Mouse (Mus musculus) embryo, embryonic 11 days (tissue): ENCODE data around the gene Farp1.
A peak's percentile ranks its signal among the peaks of the same experiment; 100 is the strongest.
"Not testable (repeated sequence)": the region's sequence is repeated elsewhere in the genome, so short reads cannot be mapped to it uniquely, and the experiment has no call there.

Experiments
- DNase-seq: peaks from one replicate; pipeline ENCODE4 v3.0.0-alpha.2; 2015

Farp1 gene

GRCm38 (mm10) chr14:121186402-121186894, 151.4 kb downstream of the Farp1 start:
- no peak for DNase-seq

GRCm38 (mm10) chr14:121189840-121190239, 154.8 kb downstream of the Farp1 start:
- DNase-seq, result not testable (repeated sequence)

DNA sequence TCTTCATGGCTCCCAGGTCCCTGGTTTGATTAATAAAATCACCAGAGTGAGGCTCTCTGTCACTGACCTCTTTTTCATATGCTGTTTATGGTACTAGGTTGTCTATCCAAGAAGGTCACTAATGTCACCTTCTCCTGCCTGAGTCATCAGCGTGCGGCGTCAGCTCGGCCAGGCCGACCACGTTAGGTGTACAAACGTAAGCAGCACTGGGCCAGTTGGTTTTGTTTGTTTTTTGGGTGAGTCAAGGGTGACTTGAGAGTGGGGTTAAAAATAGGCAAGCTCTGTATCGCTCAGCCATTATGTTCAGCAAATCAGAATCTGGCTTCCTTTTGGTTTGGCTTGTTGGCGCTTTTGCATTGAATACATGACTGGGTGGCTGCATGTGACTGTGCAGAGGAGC, 155.4 kb downstream of the Farp1 start:
- DNase-seq, result no peak

- no peak for DNase-seq
These were observed 156.7 kb downstream of the Farp1 start for GRCm38 (mm10) chr14:121191739-121192138.

DNA sequence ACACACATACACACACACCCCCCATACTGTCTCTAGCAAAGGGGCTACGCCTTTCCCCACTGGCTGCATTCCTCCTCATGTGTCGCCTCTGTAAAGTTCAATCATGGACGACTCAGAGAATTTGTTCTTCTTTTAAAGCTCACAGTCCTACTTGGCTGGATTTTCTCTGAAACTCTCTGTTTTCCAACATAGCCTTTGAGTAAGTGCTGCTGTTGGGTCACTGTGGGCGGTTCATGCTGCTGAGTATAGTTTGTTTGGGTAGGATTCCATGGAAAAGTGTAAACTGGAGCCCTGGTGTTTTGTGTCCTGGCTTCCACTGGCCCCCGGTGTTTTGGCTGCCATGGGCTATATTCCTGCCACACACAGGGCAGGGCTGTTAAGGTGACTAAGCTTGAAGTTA, 157.4 kb downstream of the Farp1 start:
- no peak for DNase-seq

DNA sequence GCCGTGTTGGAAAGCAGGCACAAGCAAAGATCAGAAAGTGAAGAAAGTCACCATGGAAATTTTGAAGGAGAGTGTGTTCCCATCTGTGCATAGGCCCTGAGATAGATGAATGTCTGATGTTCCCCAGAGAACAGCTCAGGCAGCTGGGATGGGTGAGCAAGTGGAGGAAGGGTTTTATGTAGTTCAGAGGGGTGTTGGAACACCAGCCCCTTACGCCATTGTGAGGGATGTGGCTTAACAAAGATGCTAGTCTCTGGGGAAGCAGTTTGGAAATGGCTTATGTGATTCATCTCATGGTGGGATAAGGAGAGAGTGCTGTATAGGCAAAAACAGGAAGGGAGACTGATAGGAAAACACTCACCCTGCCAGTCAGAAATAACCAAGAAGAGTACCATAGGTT, 159.0 kb downstream of the Farp1 start:
- no peak for DNase-seq

DNA sequence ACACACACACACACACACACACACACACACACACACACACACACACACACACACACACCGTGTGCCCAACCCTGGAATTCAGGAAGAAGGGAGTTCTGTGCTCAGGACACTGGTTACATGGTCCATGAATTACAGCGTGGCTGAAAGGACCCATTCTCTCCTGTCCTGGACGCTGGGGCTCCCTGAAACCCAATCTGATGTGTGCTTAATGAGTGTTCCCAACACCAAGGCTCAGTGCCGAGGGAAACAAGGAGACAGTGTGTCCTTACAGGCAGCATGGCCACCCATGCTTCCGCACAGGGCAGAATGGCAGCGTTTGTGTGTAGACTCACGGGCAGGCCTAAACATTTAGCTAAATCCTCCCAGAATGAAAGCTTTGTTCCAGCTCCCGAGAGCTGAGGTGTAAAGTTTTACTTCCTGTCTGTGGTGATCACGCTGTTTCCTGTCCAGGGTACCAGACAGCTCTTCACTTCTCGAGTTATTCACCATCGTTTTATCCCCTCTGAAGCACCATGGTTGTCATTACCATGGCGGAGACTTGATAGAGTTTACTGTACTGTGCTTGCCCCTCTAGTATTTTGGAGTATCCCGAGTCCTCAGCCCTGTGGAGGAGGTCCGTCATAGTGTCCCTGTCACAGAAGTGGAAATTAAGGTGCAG, 164.0 kb downstream of the Farp1 start:
- DNase-seq, result peak; percentile 72

DNA sequence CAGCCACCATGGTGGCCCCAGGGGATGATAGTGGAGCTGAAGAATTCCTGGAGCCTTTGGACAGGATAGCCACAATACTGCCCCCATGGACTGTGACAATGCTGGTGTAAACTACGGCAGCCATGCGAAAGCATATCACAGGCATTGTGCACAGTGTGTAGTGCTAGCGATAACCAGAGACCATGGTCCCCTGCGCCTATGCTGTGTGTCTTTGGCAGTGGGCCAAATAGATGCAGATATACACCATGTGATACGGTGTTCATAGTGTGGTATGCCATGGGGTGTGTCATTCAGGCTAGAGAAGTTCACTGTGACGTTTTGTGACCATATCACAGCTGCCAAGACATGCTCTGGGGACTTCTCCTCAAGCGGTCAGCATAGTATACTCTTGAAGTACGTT, 164.8 kb downstream of the Farp1 start:
- no peak for DNase-seq

- no peak for DNase-seq
These were observed 165.4 kb downstream of the Farp1 start for GRCm38 (mm10) chr14:121200353-121200752.

DNA sequence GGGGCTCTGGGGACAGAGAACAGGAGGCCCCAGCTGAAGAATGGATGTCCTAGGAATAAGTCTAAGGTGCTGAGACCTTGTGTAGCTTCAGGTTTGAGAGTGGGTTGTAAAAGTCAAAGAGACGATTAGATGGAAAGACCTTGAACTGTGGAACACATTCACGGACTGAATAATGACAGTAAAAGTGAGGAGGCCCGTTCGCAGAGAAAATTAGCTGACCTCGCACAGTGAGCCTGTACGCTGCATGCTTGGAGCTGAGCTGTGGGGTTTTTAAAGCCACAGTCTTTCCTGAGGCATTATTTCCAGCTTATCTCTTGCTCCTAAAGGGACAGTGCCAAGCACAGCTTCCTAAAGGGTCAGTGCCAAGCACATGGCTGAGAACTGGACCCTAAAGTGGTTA, 166.2 kb downstream of the Farp1 start:
- no peak for DNase-seq

DNA sequence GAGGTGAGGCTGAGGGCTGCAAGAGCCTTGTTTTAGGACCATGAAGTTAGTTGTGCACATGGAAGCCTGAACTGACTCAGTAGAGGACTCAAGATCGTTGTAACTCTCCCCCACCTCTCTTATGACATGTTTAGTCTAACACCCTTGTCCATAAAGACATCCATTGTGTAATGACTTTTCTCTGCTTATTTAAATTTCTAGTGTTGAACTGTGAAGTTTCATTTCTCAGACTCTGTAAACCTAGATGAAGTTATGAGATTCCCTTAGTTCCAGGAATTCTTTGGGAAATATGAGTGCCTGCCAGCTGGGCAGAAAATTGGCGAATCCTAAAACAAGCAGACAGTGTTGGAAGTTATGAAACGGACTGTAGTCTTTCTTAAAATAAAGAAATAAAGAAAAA, 170.5 kb downstream of the Farp1 start:
- DNase-seq, result no peak

DNA sequence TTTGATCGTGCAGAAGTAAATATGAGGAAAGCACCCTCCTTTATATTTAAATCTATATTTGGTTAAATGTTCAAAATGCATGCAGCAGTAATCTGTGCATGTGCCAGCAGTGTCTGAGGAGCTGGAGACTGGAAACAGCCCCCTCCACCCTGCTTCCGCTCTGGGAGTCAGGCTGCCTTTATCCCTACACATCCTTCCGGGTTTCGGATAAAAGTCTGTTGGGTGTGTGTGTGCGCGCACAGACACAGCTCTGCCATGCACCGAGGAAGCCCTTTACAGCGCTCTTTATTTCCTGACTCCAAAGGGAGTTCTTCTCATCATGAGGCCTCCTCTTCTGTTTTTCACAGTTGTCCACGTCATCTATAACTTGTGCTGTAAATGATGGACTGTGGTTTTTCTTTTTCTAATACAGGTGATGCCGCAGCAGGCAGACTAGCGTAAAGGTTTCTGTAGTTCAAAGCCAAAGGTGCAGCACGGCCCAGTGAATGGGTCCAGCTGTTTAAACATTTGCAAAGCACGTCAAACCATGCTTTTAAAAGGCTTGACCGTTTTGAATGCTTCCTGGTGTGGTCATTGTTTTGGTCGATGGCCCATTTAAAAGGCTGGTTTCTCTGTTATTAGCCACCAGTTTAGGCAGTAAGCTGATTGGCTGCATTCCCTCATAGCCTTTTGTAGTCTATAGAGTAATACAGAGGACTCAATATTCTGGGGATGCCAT, 172.6 kb downstream of the Farp1 start:
- DNase-seq, result no peak

DNA sequence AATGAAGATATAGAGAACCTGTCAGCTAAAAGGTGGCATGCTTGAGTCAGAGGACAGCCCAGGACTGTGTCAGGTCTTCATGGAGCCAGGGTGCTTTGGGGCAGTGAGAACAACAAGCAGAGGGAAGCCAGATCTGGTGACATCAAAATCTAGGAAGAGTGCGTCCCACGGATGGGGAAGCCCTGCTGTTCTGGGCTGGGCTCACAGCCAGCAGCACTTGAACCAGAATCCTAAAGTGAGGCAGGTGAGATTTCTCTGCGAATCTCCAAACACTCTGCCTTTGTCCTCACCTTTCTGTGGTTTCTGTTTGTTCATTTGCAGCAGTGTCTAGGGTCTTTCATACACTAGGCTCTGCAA, 173.1 kb downstream of the Farp1 start:
- DNase-seq, result no peak

DNA sequence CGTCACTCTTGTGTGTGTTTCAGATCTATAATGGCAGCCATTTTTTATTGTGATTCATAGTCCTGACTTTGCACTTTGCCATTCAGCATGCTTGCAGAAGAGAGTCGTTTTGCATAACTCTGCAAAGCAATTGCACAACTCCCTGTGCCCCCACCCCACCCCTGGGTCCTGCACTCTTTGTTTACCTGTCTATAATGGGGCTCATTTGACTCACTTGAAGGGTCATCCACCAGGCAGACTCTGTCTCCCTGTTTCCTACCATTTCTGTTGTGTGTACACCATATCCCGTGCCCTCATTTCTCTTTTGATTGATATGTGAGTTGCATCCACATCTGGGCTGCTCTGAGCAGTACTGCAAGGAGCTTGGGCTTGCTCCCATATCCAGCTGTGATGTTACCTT, 175.3 kb downstream of the Farp1 start:
- no peak for DNase-seq

GRCm38 (mm10) chr14:121213650-121214049, 178.7 kb downstream of the Farp1 start:
- DNase-seq, result no peak

DNA sequence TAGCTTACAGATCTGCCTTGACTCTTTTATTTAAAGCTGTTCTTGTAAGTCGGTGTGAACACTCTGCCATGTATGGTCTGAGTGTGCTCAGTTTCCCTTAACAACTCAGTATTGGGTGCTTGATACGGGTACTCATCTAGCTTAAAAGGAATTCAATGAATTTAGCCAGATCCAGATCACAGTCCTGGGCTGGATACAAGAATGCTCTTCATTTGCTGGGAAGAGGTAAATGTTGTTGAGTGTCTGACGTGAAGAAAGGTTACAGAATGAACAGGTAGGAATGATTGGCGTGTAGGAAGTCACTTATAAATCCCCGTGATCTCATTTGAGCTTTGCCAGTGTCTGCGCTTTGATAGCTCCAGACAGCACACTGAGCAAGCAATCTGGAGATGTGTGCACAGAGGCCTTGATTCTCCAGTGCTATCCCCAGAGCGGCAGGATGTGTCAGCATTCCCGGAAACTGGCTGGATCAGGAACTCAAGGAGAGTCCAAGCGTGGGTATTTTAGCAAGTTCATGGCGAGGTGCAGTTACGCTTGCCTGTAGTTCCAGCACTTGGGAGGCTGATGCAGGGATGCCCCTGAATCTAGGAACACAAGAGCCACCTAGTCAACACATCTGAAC, 179.7 kb downstream of the Farp1 start:
- DNase-seq, result no peak

- no peak for DNase-seq
These were observed 180.8 kb downstream of the Farp1 start for GRCm38 (mm10) chr14:121215817-121216216.

DNA sequence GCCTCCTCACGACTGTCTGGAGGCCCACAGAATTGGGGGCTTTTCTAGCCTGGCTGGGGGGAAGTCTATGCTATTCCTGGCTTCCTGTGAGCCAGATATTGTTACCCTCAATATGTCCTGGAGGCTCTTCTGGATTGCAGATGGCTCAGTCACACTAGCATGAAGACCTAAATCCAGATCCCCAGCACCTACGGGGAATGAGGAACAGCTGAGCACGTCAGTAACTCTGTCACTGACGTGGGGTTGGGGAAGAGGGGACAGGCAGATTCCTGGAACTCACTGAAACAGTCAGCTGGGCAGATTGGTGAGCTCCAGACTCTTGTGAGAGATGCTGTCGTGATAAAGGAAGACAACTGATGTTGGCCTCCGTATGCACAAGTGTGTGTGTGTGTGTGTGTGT, 181.7 kb downstream of the Farp1 start:
- no peak for DNase-seq

DNA sequence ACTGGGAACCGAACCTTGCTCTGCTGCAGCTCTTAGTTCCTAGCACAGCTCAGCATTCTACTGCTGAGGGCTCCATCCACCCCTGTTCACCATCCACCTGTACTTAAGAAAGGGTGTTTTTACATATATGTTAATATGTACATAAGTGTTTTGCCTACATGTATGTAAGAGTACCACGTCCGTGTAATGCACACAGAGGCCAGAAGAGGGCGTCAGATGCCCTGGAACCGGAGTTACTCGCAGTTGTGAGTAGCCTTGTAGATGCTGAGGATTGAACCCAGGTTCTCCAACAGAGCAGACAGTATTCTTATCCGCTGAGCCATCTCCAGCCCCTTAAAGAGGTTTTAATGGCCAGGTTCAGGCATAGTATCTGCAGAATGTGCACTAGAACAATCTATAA, 183.6 kb downstream of the Farp1 start:
- no peak for DNase-seq

DNA sequence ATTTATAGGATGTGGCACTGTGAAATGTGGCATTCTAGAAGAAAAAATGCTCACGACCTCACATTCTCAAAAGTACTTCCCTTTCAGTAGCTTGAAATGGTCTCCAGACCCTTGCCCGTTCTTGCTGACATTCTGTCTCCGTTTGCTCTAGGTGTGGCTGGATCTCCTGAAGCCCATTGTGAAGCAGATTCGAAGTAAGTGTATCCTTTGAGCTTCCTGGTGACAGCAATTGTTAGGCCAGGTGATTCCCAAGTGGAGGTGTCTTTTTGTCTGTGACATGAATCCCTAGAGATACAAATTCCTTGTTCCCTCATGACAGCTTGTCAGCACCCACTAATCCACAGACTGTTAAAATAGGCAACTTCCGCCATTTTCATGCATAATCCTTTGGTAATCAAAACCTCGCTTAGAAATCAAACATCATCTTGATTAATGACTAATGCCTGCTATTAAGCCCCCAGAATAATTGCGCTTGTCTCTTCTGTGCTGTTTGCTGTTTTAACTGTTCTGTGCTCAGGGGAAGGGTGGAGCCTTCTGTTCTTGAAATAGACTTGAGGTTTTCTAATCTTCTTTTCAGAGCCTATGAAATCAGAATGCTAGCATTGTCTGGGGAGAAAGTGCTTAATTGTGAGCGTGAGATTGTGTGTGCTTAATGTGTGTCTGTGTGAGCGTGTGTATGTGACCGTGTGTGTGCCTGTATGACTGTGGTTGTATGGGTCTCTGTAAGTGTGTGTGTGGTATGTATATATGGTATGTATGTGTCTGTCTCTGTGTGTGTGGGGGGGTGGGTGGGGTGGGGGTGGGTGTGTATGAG, 184.4 kb downstream of the Farp1 start:
- DNase-seq, result no peak

GRCm38 (mm10) chr14:121220040-121220322, 185.0 kb downstream of the Farp1 start:
- no peak for DNase-seq

DNA sequence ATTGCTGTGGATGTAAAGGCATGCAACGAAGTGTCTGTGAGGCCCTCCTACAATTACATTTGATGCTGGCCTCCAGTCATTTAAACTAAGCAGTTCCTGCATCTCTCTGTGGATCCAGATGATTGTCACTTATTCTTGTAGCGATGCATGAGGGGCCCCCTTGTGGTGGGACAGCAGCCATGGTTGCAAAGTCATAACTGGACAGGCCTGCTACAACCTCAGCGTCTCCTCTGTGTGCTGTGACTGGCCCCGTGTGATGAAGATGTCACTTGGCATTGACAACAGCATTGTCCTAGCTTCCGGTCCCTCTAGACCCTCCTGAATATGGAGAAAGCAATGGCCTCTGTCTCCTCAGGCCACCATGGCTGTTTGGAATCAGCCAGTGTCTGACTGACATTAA, 185.7 kb downstream of the Farp1 start:
- peak; percentile 44 for DNase-seq

GRCm38 (mm10) chr14:121225804-121226203, 190.8 kb downstream of the Farp1 start:
- DNase-seq, result no peak
